17 mouse cellular contexts compared by ENCODE assay signal in the genomic region with DNA sequence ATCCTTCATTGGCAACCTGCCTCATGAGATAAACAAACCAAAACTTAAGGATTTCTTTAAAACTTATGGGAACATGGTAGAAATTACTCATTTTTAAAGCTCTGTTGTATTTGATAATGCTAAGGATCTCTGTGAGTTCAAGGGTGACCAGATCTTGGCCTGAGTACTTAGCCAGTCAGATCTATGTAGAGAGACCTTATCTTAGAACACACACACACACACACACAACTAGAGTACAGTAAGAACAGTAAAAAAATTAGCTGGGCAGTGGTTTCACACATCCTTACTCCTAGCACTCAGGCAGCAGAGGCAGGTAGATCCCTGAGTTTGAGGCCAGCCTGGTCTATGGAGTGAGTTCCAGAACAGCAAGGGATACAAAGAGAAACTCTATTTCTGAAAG.
"Had no signal": no experiment of that assay in that cellular context is flagged by ENCODE, and none has a peak within 500 bp of the region (broad histone marks: within the 10 kb centered on the region; RNA-seq: fewer than 3 reads in every experiment).

No protein-coding gene starts in this region.

- H3K27me3 ChIP-seq: midbrain, embryonic 12.5 days; neural tube, embryonic 13.5 days; neural tube, embryonic 15.5 days; stomach, embryonic 15.5 days had no signal

- H3K9me3 ChIP-seq: neural tube, embryonic 13.5 days; neural tube, embryonic 15.5 days; stomach, embryonic 15.5 days had no signal

- H3K4me3 ChIP-seq: midbrain, embryonic 10.5 days; midbrain, embryonic 12.5 days; myocyte; neural tube, embryonic 13.5 days; neural tube, embryonic 15.5 days; stomach, embryonic 15.5 days had no signal

- H3K27ac ChIP-seq: midbrain, embryonic 10.5 days; midbrain, embryonic 12.5 days; neural tube, embryonic 13.5 days; neural tube, embryonic 15.5 days; stomach, embryonic 15.5 days; stomach, postnatal 0 days had no signal

- H3K36me3 ChIP-seq: stomach, embryonic 15.5 days had no signal

- ATAC-seq: midbrain, embryonic 16.5 days had no signal

- DNase-seq: lung, adult 18-20 months; lung, embryonic 14.5 days; lung, postnatal 10 days; lung, postnatal 4 days; midbrain, embryonic 14.5 days; right cerebral cortex, postnatal 14 days; thymus, adult 18-20 months; thymus, postnatal 14 days; thymus, postnatal 36 days had no signal

- H3K4me1 ChIP-seq: midbrain, embryonic 10.5 days; midbrain, embryonic 12.5 days; neural tube, embryonic 13.5 days; neural tube, embryonic 15.5 days; stomach, embryonic 15.5 days had no signal

- H3K4me2 ChIP-seq: lung, embryonic 14.5 days; midbrain, embryonic 12.5 days; neural tube, embryonic 13.5 days; neural tube, embryonic 15.5 days; stomach, embryonic 15.5 days had no signal

- H3K9ac ChIP-seq: lung, embryonic 14.5 days; midbrain, embryonic 12.5 days; neural tube, embryonic 13.5 days; neural tube, embryonic 15.5 days; stomach, embryonic 15.5 days had no signal
